Mouse (Mus musculus) liver, embryonic 13.5 days (tissue): ENCODE measurements around the gene Dapl1. TPM values are rescaled to one million over a fixed set of nuclear protein-coding genes. Genes with fewer than 3 reads are reported as not detected.

Experiments
- ATAC-seq: fragments of 200-750 bp; cut with Nextera tagmentation; 2 replicates; pipeline ENCODE4 v1.8.0; 2017; ENCODE audit warnings: low read depth, mild to moderate bottlenecking, moderate number of reproducible peaks, moderate library complexity
- DNase-seq: peaks from one replicate; pipeline ENCODE4 v3.0.0; 2022
- H3K27ac ChIP-seq: fragments of 300-500 bp; sonication (generic); 2 replicates; pipeline ENCODE4 v1.5.1; 2015; ENCODE audit warnings: moderate library complexity, mild to moderate bottlenecking, inconsistent platforms
- H3K27me3 ChIP-seq: fragments of 300-500 bp; sonication (generic); 2 replicates; pipeline ENCODE4 v1.6.1; 2015; ENCODE audit warnings: mild to moderate bottlenecking, inconsistent platforms
- H3K36me3 ChIP-seq: fragments of 300-500 bp; sonication (generic); 2 replicates; pipeline ENCODE4 v1.6.1; 2015; ENCODE audit warnings: mild to moderate bottlenecking, inconsistent platforms
- H3K4me1 ChIP-seq: fragments of 300-500 bp; sonication (generic); replicated peaks from 2 replicates; pipeline ENCODE4 v1.6.1; 2015; ENCODE audit warnings: inconsistent platforms
- H3K4me2 ChIP-seq: fragments of 300-500 bp; sonication (generic); 2 replicates; pipeline ENCODE4 v1.6.1; 2015; ENCODE audit warnings: inconsistent platforms, mild to moderate bottlenecking, moderate library complexity
- H3K4me3 ChIP-seq: fragments of 300-500 bp; sonication (generic); replicated peaks from 2 replicates; pipeline ENCODE4 v1.5.1; 2015; ENCODE audit warnings: mild to moderate bottlenecking, inconsistent platforms
- H3K9ac ChIP-seq: fragments of 300-500 bp; sonication (generic); 2 replicates; pipeline ENCODE4 v1.6.1; 2015; ENCODE audit warnings: mild to moderate bottlenecking, inconsistent platforms
- H3K9me3 ChIP-seq: fragments of 300-500 bp; sonication (generic); replicated peaks from 2 replicates; pipeline ENCODE4 v1.6.1; 2016; ENCODE audit warnings: inconsistent platforms
- WGBS: fragments of 180-500 bp; shearing (Covaris S2); methylation state at CpG from one replicate; pipeline ENCODE4 v1.1.7; 2015; ENCODE audit not compliant: insufficient replicate concordance; 5-methylcytosine and 5-hydroxymethylcytosine counted together
- polyA plus RNA-seq: library from polyadenylated mRNA; unstranded; fragments of >200 nt; fragmentation: Nextera tagmentation; extraction: Ambion mirVana; gene quantifications from 2 replicates; pipeline ENCODE4 v1.2.1, GENCODE M21; 2015

Gene Dapl1
- 0.18 TPM in 1 of 2 replicates, not detected in the other for polyA plus RNA-seq

DNA sequence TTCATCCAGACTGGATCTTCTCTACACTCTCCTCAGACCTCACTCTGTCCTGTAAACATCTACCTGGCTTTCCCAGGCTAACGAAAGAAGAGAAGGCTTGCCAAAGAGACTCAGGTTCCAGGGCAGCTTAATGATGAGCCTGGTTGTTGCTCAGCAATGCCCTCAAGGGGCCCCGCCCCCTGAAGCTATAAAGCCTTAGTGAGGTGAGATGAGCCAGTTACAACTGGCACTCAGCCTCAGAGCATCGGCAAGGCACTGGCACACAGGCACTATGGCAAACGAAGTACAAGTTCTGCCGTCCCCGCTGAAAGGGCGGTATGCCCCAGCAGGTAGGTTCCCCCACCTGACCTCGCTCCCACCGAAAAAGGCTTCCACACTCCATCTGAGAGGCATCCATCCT, at the start of gene Dapl1:
Gene Dapl1 (plus strand): TSS at position 216 of the 400 bp plus-strand sequence.
- no peaks in the 10 kb centered on the region for H3K4me1 ChIP-seq
- no peak within 1 kb of the TSS for H3K4me2 ChIP-seq
- H3K9me3 ChIP-seq: no peaks in the 10 kb centered on the region
- ATAC-seq (no peak), DNase-seq (no peak)
- H3K4me3 ChIP-seq: no peak within 1 kb of the TSS
- H3K27me3 ChIP-seq: no peaks in the 10 kb centered on the region
- H3K9ac ChIP-seq: no peak within 1 kb of the TSS
- WGBS: 63% methylated on average over 9 of the region's 9 CpGs
- no peaks in the 10 kb centered on the region for H3K36me3 ChIP-seq
- H3K27ac ChIP-seq: no peak within 1 kb of the TSS

DNA sequence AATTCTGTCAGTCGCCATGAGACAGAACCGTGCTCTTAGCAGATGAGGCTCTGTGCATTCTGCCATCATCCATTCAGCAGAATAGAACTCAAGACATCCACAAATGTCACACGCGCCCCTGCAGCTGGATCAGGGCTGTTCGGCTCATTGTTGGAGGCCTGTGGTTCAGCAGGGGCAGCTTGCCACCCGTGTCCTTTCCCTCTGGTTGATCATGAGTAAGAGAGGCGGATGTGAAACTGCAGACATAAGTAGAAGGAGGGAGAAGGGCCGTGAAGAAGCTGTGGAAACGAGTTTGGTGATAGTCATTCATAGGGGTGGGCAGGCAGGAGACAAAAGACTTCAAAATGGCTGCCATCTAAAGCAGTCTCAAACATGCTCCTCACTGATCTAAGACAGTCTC, 49.6 kb upstream of the Dapl1 start:
- DNase-seq (no peak), ATAC-seq (no peak)
- Histone ChIP-seq H3K4me2 (no peak overlapping the region), H3K4me1 (no peaks in the 10 kb centered on the region), H3K27me3 (no peaks in the 10 kb centered on the region), H3K9me3 (no peaks in the 10 kb centered on the region), H3K27ac (no peak overlapping the region), H3K4me3 (no peak overlapping the region), H3K36me3 (no peaks in the 10 kb centered on the region), H3K9ac (no peak overlapping the region)
- 70% methylated on average over 9 of the region's 9 CpGs for WGBS

DNA sequence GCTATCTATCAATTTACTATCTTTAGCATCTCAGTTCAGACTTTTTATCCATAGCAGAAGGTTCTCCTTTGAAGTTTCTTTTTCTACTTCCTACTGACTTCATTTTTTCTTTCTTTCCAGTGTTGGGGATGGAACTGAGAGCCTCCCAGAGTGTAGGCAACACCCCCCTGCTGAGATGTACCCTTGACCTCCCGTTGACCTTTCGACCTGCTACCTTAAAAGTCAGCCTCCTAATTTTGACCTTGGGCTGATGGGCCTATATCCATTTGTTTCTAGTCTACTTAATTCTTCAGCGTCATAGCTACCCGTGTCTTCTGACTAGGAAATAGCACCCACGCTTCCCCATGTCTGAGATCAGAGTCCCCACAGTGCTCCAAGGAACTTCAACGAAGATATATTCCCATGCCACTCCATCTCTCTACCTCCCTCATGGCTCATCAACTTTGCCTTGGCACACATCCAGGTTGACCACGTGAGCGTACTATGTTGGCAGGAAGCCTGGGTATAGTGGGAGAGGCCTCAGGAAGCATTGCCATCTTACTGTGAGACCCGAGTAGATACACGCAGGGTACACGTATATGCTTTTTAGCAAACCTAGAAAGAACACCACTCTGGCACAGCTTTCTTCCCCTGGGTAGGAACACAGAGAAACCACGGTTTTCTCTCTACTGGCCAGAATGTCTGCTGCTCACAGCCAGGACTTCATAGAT, 46.6 kb upstream of the Dapl1 start:
- Histone ChIP-seq H3K9me3 (no peaks in the 10 kb centered on the region), H3K36me3 (no peaks in the 10 kb centered on the region), H3K27me3 (no peaks in the 10 kb centered on the region), H3K4me1 (no peaks in the 10 kb centered on the region), H3K9ac (no peak overlapping the region), H3K27ac (no peak overlapping the region), H3K4me3 (no peak overlapping the region), H3K4me2 (no peak overlapping the region)
- no peak for ATAC-seq
- DNase-seq: no peak
- 60% methylated on average over 12 of the region's 12 CpGs for WGBS

DNA sequence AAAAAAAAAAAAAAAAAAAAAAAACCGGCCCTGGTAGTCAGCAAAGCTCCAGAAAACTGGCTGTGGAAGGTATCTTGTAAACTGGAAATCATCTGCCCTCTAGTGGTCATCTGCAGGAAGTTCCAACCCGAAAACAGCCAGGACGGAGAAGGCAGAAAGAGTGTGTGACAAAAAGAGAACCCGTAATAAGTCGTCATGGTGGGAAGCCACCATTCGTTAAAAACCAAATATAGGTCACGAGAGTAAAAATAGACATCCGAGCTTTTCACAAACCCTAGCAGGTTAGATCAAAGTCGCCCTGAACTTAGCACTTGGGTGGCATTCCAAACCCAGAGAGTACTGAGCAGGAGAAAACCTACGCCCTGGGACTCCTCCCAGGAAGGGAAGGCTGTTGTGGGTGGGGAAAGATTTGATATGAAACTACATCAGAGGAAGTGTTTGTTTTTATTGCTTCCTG, 45.9 kb upstream of the Dapl1 start:
- H3K9me3 ChIP-seq: no peaks in the 10 kb centered on the region
- H3K9ac ChIP-seq: no peak overlapping the region
- no peak for DNase-seq
- no peak overlapping the region for H3K27ac ChIP-seq
- H3K4me3 ChIP-seq: no peak overlapping the region
- no peaks in the 10 kb centered on the region for H3K4me1 ChIP-seq
- no peak overlapping the region for H3K4me2 ChIP-seq
- 8% methylated on average over 10 of the region's 10 CpGs for WGBS
- no peaks in the 10 kb centered on the region for H3K36me3 ChIP-seq
- ATAC-seq: no peak
- no peaks in the 10 kb centered on the region for H3K27me3 ChIP-seq

DNA sequence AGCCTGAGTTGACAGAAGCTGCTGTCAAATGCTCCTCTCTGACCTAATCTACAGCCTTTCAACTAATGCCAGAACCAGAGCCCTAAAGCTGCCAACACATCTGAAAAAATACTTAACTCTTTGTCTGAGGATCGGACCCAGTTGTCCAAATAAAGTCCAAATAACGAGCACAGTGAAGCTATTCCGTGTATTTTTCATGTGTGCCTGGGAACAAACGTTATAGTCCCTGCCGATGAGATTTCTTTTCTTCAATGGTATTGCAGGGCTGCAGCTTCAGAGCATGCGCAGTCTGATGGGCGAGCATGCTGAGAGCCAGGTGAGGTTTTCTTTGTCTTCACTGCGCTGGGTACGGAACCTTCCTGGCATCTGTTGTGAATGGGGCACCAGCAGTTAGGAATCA, 44.6 kb upstream of the Dapl1 start:
- DNase-seq (no peak), ATAC-seq (no peak)
- Histone ChIP-seq H3K4me1 (no peaks in the 10 kb centered on the region), H3K9ac (no peak overlapping the region), H3K4me3 (no peak overlapping the region), H3K9me3 (no peaks in the 10 kb centered on the region), H3K27ac (no peak overlapping the region), H3K4me2 (no peak overlapping the region), H3K27me3 (no peaks in the 10 kb centered on the region), H3K36me3 (no peaks in the 10 kb centered on the region)
- 68% methylated on average over 9 of the region's 9 CpGs for WGBS

DNA sequence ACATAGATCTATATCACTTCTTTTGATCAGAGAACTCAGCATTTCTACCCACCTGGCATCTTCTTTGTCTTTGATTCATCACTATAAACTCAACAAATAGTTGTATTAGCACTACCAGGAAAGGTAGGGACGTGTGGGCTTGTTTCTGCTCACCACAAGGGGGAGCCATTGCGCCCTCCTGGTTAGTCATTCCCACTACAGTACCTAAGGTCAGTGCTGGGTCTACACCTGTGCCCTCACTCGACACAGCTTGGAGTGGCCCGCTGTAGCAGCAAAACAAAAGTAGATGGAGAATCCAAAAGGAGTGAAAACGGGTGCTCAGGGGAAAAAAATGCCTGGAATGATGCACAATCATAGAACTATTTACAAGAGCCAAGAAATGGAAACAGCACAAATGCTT, 44.0 kb upstream of the Dapl1 start:
- H3K36me3 ChIP-seq: no peaks in the 10 kb centered on the region
- H3K9me3 ChIP-seq: no peaks in the 10 kb centered on the region
- no peak overlapping the region for H3K4me2 ChIP-seq
- no peak overlapping the region for H3K9ac ChIP-seq
- H3K27me3 ChIP-seq: no peaks in the 10 kb centered on the region
- H3K4me1 ChIP-seq: no peaks in the 10 kb centered on the region
- ATAC-seq: no peak
- WGBS: 16% methylated on average over 5 of the region's 5 CpGs
- H3K27ac ChIP-seq: no peak overlapping the region
- peak; percentile 19 for DNase-seq
- H3K4me3 ChIP-seq: no peak overlapping the region

DNA sequence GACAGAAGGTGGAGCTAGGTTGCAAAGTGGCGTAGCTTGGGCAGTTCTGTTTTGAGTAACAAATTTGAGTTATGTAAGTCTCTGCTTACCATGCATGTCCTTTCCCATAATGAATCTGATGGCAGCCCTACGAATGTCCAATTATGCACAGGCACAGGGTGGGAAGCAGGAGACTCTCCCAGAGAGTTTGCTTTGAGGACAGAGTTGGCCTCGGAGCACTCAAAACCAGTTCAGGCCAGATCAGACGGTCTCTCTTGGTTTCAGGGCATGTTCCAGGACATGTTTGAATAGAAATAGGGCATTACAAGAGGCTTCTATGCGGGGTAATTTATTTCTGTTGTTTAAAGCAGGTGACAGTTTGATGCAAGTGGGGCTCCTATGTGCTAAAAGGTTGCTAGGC, 42.8 kb upstream of the Dapl1 start:
- DNase-seq (no peak), ATAC-seq (no peak)
- Histone ChIP-seq H3K27ac (no peak overlapping the region), H3K4me3 (no peak overlapping the region), H3K4me2 (no peak overlapping the region), H3K4me1 (no peaks in the 10 kb centered on the region), H3K9me3 (no peaks in the 10 kb centered on the region), H3K36me3 (no peaks in the 10 kb centered on the region), H3K9ac (no peak overlapping the region), H3K27me3 (no peaks in the 10 kb centered on the region)
- 55% methylated on average over 5 of the region's 5 CpGs for WGBS

DNA sequence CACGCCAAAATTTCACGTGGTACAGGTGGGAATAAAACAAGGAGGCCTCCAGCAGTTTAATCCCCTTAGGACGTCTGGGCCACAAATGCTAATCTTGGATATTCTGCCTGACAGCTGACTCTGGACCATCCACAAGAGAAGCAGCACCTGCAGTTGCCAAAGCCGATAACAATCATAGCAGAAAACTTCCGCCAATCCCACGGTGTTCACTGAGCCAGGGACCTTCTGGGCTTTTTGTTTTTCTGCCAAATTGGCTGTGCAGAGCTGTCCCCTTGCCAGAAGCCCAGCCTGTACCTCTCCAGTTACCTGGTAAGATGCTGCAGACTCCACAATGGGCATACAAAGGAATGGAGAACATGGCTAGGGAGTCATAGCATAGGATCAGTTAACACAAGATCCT, 37.8 kb upstream of the Dapl1 start:
- no peak overlapping the region for H3K9ac ChIP-seq
- no peaks in the 10 kb centered on the region for H3K36me3 ChIP-seq
- WGBS: 58% methylated on average over 6 of the region's 6 CpGs
- H3K27ac ChIP-seq: no peak overlapping the region
- H3K4me1 ChIP-seq: no peaks in the 10 kb centered on the region
- no peak overlapping the region for H3K4me2 ChIP-seq
- H3K9me3 ChIP-seq: no peaks in the 10 kb centered on the region
- no peaks in the 10 kb centered on the region for H3K27me3 ChIP-seq
- ATAC-seq (no peak), DNase-seq (no peak)
- H3K4me3 ChIP-seq: no peak overlapping the region

DNA sequence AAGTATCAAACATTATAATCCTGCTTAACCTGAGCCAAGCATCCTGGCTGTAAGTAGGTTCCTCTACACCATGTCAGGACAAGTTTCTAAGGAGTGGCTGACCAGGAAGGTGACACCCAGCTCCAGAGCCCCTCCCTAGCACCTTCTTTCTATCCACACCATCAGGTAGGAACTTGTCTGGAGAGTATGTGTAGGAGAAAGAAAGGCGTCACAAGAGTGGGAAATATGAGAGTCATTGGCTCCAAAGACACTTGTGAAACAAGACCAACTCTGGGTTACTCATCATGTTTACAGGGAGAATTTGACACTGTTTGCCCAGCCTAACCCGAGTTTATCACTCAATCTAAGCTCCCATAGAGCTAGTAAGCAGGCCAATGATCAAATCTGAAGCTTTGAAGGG, 36.7 kb upstream of the Dapl1 start:
- Histone ChIP-seq H3K9ac (no peak overlapping the region), H3K4me1 (no peaks in the 10 kb centered on the region), H3K27me3 (no peaks in the 10 kb centered on the region), H3K4me3 (no peak overlapping the region), H3K27ac (no peak overlapping the region), H3K4me2 (no peak overlapping the region), H3K9me3 (no peaks in the 10 kb centered on the region), H3K36me3 (no peaks in the 10 kb centered on the region)
- DNase-seq: no peak
- WGBS: 41% methylated on average over 2 of the region's 2 CpGs
- no peak for ATAC-seq

DNA sequence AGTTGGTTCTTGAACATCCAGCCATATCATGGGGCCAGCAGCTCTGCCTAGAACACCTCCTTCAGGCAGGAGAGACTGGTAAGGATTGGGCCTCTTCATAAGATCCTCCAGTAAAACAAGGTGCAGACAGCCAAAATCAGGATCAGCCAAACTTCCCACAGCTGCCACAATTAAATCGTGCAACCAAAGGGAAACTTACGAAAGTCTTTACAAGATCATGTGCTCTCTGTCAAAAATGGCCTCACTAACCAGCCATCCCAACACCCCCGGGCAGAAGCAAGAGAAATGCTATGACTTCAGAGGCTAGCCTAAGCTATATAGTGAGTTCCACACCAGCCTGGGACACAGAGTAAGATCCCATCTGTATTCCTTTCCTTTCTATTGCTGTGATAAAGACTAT, 35.9 kb upstream of the Dapl1 start:
- Histone ChIP-seq H3K4me3 (no peak overlapping the region), H3K4me1 (no peaks in the 10 kb centered on the region), H3K27me3 (no peaks in the 10 kb centered on the region), H3K9ac (no peak overlapping the region), H3K36me3 (no peaks in the 10 kb centered on the region), H3K27ac (no peak overlapping the region), H3K4me2 (no peak overlapping the region), H3K9me3 (no peaks in the 10 kb centered on the region)
- 65% methylated on average over 3 of the region's 3 CpGs for WGBS
- ATAC-seq (no peak), DNase-seq (no peak)

DNA sequence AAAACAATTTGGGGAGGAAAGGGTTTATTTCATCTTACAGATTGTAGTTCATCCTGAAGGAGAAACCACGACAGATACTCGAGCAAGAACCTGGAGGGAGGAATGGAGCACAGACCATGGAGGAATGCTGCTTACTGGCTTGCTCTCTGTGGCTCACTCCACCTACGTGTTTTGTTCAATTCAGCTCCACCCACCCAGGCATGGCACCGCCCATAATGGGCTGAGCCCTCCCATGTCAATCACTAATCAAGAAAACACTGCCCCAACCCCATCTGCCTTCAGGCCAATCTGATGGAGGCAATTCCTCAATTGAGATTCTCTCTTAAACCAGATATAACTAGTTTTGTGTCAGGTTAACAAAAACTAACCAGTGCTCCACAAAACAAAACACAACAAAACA, 35.5 kb upstream of the Dapl1 start:
- no peak for ATAC-seq
- Histone ChIP-seq H3K36me3 (no peaks in the 10 kb centered on the region), H3K4me1 (no peaks in the 10 kb centered on the region), H3K27me3 (no peaks in the 10 kb centered on the region), H3K4me3 (no peak overlapping the region), H3K27ac (no peak overlapping the region), H3K9me3 (no peaks in the 10 kb centered on the region), H3K9ac (no peak overlapping the region), H3K4me2 (no peak overlapping the region)
- WGBS: 43% methylated on average over 4 of the region's 4 CpGs
- DNase-seq: no peak

DNA sequence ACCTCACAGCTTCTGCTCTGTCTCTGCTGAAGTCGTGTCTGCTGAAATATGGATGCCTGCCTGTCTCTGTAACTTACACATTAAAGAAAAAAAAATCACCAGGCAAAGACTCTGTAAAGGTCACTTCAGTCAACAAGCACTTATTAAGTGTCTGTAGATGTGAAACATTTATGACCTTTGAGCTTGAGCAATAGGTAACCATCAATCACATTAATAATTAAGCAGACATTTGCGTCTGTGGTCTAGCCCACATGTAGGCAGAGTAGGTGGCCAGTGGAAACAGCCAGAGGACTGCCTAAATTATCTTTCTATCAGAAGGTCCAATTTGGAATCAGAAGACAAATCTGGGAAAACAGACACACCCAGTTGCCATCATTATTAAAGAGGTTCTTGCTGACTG, 32.8 kb upstream of the Dapl1 start:
- 66% methylated on average over 2 of the region's 2 CpGs for WGBS
- Histone ChIP-seq H3K4me3 (no peak overlapping the region), H3K27me3 (no peaks in the 10 kb centered on the region), H3K4me1 (no peaks in the 10 kb centered on the region), H3K27ac (no peak overlapping the region), H3K36me3 (no peaks in the 10 kb centered on the region), H3K4me2 (no peak overlapping the region), H3K9me3 (no peaks in the 10 kb centered on the region), H3K9ac (no peak overlapping the region)
- no peak for DNase-seq
- ATAC-seq: no peak
